Mouse (Mus musculus) E14TG2a.4 (cell line): ENCODE measurements at regions not wholly inside any gene's neighbourhood (a gene's known extent, or its start where the extent isn't known, plus 50 kb on each side); places are given as distances from the start of the nearest gene placed in this dataset.

Experiments
- H3K27me3 ChIP-seq: 2 replicates; pipeline ENCODE4 v1.6.1; 2014; ENCODE audit warnings: low read length, control low read depth; ENCODE audit not compliant: insufficient read depth
- H3K36me3 ChIP-seq: 2 replicates; pipeline ENCODE4 v1.6.1; 2014; ENCODE audit warnings: low read length, control low read depth; ENCODE audit not compliant: insufficient read depth
- H3K4me1 ChIP-seq: replicated peaks from 2 replicates; pipeline ENCODE4 v1.6.1; 2014; ENCODE audit warnings: low read depth, low read length, control low read depth
- H3K4me3 ChIP-seq: replicated peaks from 2 replicates; pipeline ENCODE4 v1.5.1; 2014; ENCODE audit warnings: mild to moderate bottlenecking, low read length
- H3K9me3 ChIP-seq: 2 replicates; pipeline ENCODE4 v1.6.1; 2014; ENCODE audit warnings: low read length, control low read depth
- CTCF ChIP-seq: conservative IDR thresholded peaks from 2 replicates; pipeline ENCODE4 v1.5.1; 2014; ENCODE audit warnings: low read length
- NANOG ChIP-seq: IDR thresholded peaks from 2 replicates; pipeline ENCODE4 v1.6.1; 2014; ENCODE audit warnings: borderline replicate concordance, low read length, mixed read lengths
- POU5F1 ChIP-seq: IDR thresholded peaks from 2 replicates; pipeline ENCODE4 v1.6.1; 2014; ENCODE audit warnings: low read length, borderline replicate concordance

GRCm38 (mm10) chr12:118784643-118785042, 61.5 kb upstream of the Sp8 start:
- Histone ChIP-seq H3K36me3 (no peaks in the 10 kb centered on the region), H3K4me3 (no peak overlapping the region), H3K9me3 (no peaks in the 10 kb centered on the region), H3K27me3 (no peaks in the 10 kb centered on the region), H3K4me1 (no peaks in the 10 kb centered on the region)
- TF ChIP-seq NANOG (no peak), POU5F1 (no peak), CTCF (no peak)

- no peak overlapping the region for H3K4me3 ChIP-seq
- H3K36me3 ChIP-seq, result no peaks in the 10 kb centered on the region
- no peak for TF ChIP-seq NANOG
- TF ChIP-seq POU5F1, result no peak
- no peak for TF ChIP-seq CTCF
- no peaks in the 10 kb centered on the region for H3K4me1 ChIP-seq
- no peaks in the 10 kb centered on the region for H3K9me3 ChIP-seq
- no peaks in the 10 kb centered on the region for H3K27me3 ChIP-seq
Observed at GRCm38 (mm10) chr12:118781978-118782377, 64.2 kb upstream of the Sp8 start.

GRCm38 (mm10) chr12:118775463-118776064, 70.6 kb upstream of the Sp8 start:
- TF ChIP-seq POU5F1, result no peak
- no peak for TF ChIP-seq CTCF
- TF ChIP-seq NANOG, result no peak
- H3K4me1 ChIP-seq, result no peaks in the 10 kb centered on the region
- no peak overlapping the region for H3K4me3 ChIP-seq
- no peaks in the 10 kb centered on the region for H3K27me3 ChIP-seq
- H3K36me3 ChIP-seq, result no peaks in the 10 kb centered on the region
- no peaks in the 10 kb centered on the region for H3K9me3 ChIP-seq

GRCm38 (mm10) chr12:118772790-118773189, 73.3 kb upstream of the Sp8 start:
- Histone ChIP-seq H3K9me3 (no peaks in the 10 kb centered on the region), H3K36me3 (no peaks in the 10 kb centered on the region), H3K27me3 (no peaks in the 10 kb centered on the region), H3K4me1 (0 out of 2 replicates have a peak, but pooled peaks cover under 1% of the 10 kb centered on the region), H3K4me3 (no peak overlapping the region)
- TF ChIP-seq NANOG, result no peak
- TF ChIP-seq CTCF, result no peak
- no peak for TF ChIP-seq POU5F1

DNA sequence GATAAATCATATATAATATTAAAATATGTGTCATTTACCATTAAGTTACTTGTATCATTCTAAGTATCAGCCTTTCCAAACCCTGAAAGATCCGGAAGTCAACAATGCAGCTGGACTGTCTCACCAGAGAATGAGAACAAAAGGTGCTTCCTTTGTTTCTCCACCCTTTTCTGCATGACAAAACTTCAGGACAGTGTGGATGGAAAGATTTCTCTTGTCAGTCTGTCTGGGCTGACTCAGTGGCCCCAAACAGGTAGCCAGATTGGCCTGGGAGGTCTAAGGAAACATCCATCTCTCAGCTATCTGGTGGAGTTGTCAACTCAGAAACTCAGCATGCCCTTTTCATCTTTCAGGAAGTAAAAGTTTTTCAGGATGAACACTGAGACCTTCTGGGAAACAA, 79.7 kb upstream of the Sp8 start:
- Histone ChIP-seq H3K4me3 (no peak overlapping the region), H3K9me3 (no peaks in the 10 kb centered on the region), H3K27me3 (no peaks in the 10 kb centered on the region), H3K36me3 (no peaks in the 10 kb centered on the region), H3K4me1 (peaks cover 26% of the 10 kb centered on the region)
- TF ChIP-seq POU5F1 (peak; percentile 90), NANOG (no peak; the same call in 1 of the 2 replicates), CTCF (no peak)

GRCm38 (mm10) chr12:118754076-118754475, 92.1 kb upstream of the Sp8 start:
- no peaks in the 10 kb centered on the region for H3K9me3 ChIP-seq

GRCm38 (mm10) chr12:118739103-118739502, 107.0 kb upstream of the Sp8 start:
- Histone ChIP-seq H3K9me3 (no peaks in the 10 kb centered on the region), H3K27me3 (no peaks in the 10 kb centered on the region), H3K4me1 (no peaks in the 10 kb centered on the region), H3K4me3 (no peak overlapping the region), H3K36me3 (no peaks in the 10 kb centered on the region)
- no peak for TF ChIP-seq POU5F1

More at GRCm38 (mm10) chr12:118754076-118754475, 92.1 kb upstream of the Sp8 start:
- Histone ChIP-seq H3K4me3 (no peak overlapping the region), H3K27me3 (no peaks in the 10 kb centered on the region), H3K36me3 (no peaks in the 10 kb centered on the region), H3K4me1 (no peaks in the 10 kb centered on the region)
- TF ChIP-seq CTCF, result no peak
- no peak for TF ChIP-seq NANOG
- no peak for TF ChIP-seq POU5F1

GRCm38 (mm10) chr12:118725891-118726290, 120.2 kb upstream of the Sp8 start:
- H3K9me3 ChIP-seq, result no peaks in the 10 kb centered on the region
- H3K4me3 ChIP-seq, result no peak overlapping the region
- no peaks in the 10 kb centered on the region for H3K36me3 ChIP-seq
- TF ChIP-seq CTCF (no peak), NANOG (no peak), POU5F1 (no peak)
- no peaks in the 10 kb centered on the region for H3K27me3 ChIP-seq
- 0 out of 2 replicates have a peak, but pooled peaks cover 2% of the 10 kb centered on the region for H3K4me1 ChIP-seq

GRCm38 (mm10) chr12:118719878-118720573, 126.1 kb upstream of the Sp8 start:
- TF ChIP-seq POU5F1 (no peak), CTCF (no peak), NANOG (no peak)
- Histone ChIP-seq H3K36me3 (no peaks in the 10 kb centered on the region), H3K4me1 (no peaks in the 10 kb centered on the region), H3K9me3 (no peaks in the 10 kb centered on the region), H3K27me3 (no peaks in the 10 kb centered on the region), H3K4me3 (no peak overlapping the region)
